Mouse (Mus musculus) bone marrow, adult 2 months (tissue): ENCODE measurements around the gene Peak1.

ENCODE experiments used
- CTCF ChIP-seq: fragments of 200-500 bp; IDR thresholded peaks from 2 replicates; pipeline ENCODE4 v1.5.1; 2011; ENCODE audit warnings: low read length, control low read depth; ENCODE audit not compliant: control insufficient read depth, insufficient read depth
- POLR2A ChIP-seq: fragments of 200-500 bp; IDR thresholded peaks from 2 replicates; pipeline ENCODE4 v1.6.1; 2011; ENCODE audit warnings: low read depth, mild to moderate bottlenecking, control low read depth, low read length, borderline replicate concordance; ENCODE audit not compliant: control insufficient read depth

DNA sequence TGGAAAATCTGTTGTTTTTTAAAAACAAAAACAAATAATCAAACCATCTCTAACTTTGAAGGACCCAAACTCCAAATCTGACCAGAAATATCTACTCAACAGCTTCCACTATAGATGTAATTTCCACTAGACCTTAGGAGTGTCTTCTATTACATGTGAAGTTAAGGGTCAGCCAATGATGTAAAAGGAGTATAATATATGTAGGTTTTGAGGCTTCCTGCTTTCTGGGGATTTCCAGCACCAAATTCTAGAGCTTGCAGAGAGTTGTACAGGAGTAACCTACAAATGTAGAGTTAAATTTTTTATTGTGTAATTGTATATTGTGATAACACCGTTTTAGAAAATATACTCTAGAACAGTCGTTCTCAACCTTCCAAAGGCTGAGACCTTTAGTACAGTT is 96.6 kb downstream of the Peak1 start:
- TF ChIP-seq POLR2A = no peak
- no peak for TF ChIP-seq CTCF
